Mouse (Mus musculus): ENCODE results near the gene Vmn2r18. TPM values are rescaled to one million over a fixed set of nuclear protein-coding genes. Genes with fewer than 3 reads are reported as not detected.
A peak's percentile ranks its signal among the peaks of the same experiment; 100 is the strongest.

Vmn2r18 gene
- not detected in 2 replicates for polyA plus RNA-seq (2012; rRNA removed)

DNA sequence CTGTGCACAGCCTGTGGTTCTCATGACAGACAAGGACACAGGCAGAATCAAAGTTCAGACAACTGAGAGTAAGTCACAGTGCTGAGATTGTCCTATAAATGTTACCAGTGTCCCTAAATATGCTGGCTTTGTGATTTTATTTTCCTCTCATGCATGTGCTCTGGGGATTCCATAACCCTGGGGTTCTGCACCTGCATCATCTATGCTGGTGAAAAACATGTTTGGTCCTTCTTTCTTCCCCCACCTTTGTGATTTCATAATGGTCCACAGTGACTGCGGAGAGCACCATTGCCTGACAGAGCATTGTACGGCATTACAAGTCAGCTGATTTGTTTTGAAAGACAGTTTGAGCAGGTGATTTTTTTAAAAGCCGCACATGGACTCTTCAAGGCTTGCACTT is at the start of gene Vmn2r18:
Vmn2r18 (minus strand) TSS at position 101 of the 400 bp plus-strand sequence.
- no peak within 1 kb of the TSS for H3K27ac ChIP-seq (ENCODE audit: insufficient read depth, low read depth, low read length)

DNA sequence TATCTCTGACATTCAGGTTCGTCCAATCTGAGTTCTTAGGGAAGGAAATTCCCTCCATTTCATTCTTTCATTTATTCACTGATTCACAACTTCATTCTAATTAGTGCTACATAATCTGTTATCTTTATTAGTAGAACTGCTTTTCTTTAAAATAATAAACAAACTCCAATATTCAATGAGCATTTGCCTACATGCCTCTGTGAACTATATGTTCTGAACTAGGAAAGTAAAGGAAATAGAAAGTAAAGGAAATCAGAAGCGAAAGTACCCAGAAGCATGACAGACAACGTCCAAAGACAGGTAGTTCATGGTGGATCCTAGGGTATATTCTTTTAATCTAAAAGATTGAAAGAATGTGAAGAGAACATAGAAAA is 45.6 kb upstream of the Vmn2r18 start:
- no peak overlapping the region for H3K4me3 ChIP-seq (ENCODE audit: insufficient read depth, low read depth, low read length)
- H3K36me3 ChIP-seq (ENCODE audit: control insufficient read depth, insufficient read depth, low read length): no peaks in the 10 kb centered on the region
- H3K27ac ChIP-seq (ENCODE audit: insufficient read depth, low read depth, low read length): no peak overlapping the region
- 69% methylated on average over 3 of the region's 3 CpGs for WGBS
- H3K4me1 ChIP-seq (ENCODE audit: control insufficient read depth, insufficient read depth, low read length): no peaks in the 10 kb centered on the region; the same call in 1 of the 2 replicates
- DNase-seq: no peak
- TF ChIP-seq CTCF (conservative IDR thresholded peaks at IDR 0.05; ENCODE audit: insufficient read depth, insufficient read length, low read depth, low read length) (no peak), POLR2A (IDR thresholded peaks at IDR 0.05; ENCODE audit: low read depth, low read length) (no peak)
- no peaks in the 10 kb centered on the region for H3K27me3 ChIP-seq (replicated peaks; ENCODE audit: control insufficient read depth, insufficient read depth, low read length)

More for the DNA sequence above, at the start of gene Vmn2r18:
- no peaks in the 10 kb centered on the region for H3K4me1 ChIP-seq (ENCODE audit: control insufficient read depth, insufficient read depth, low read length)
- 80% methylated on average over 3 of the region's 3 CpGs for whole genome bisulfite sequencing
- DNase-seq: no peak
- no peak for TF ChIP-seq POLR2A (IDR thresholded peaks at IDR 0.05; ENCODE audit: low read depth, low read length)
- no peak for TF ChIP-seq CTCF (conservative IDR thresholded peaks at IDR 0.05; ENCODE audit: insufficient read depth, insufficient read length, low read depth, low read length)
- H3K36me3 ChIP-seq (ENCODE audit: control insufficient read depth, insufficient read depth, low read length): no peaks in the 10 kb centered on the region
- no peaks in the 10 kb centered on the region for H3K27me3 ChIP-seq (replicated peaks; ENCODE audit: control insufficient read depth, insufficient read depth, low read length)
- no peak within 1 kb of the TSS for H3K4me3 ChIP-seq (ENCODE audit: insufficient read depth, low read depth, low read length)

DNA sequence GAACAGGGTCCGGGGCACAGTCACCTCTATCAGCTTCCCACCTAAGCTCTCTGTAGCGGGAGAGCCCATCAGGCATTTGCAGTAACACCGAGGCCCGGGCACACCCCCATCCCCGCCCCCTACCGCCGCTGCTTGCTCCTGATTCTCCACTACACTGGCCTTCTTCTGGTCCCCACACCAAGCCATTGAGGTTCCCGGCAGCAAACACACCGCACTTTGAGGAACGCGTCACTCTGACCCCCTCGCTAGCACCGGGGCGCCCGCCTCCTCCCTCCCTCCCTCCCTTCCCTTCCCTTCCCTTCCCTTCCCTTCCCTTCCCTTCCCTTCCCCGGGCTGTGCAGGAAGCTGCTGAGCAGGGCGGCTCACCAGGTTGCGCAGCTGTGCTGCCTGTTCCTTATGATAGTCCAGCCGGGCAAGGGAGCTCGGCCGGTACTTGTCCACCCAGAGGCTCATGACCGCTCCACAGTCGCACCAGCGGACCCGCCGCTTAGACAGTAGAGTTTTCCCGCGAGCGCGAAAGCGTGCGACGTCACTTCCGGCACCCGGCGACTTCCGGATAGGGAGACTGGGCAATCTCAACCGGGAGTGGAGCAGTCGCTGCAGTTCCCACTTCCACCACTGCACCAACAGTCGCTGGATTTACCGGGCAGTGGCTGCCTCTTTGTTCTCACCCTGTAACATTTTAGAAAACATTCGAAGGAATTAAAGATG is 45.0 kb upstream of the Vmn2r18 start, which contains the start of gene Rfc3:
Rfc3 (minus strand) TSS at position 543 of the 711 bp plus-strand sequence.
- under 1% methylated on average over 39 of the region's 42 CpGs for WGBS
- DNase-seq: peak; percentile 96
- H3K36me3 ChIP-seq (ENCODE audit: control insufficient read depth, insufficient read depth, low read length): no peaks in the 10 kb centered on the region
- H3K4me1 ChIP-seq (ENCODE audit: control insufficient read depth, insufficient read depth, low read length): no peaks in the 10 kb centered on the region; the same call in 1 of the 2 replicates
- H3K4me3 ChIP-seq (ENCODE audit: insufficient read depth, low read depth, low read length): peak within 1 kb of the TSS; percentile 78
- TF ChIP-seq POLR2A (IDR thresholded peaks at IDR 0.05; ENCODE audit: low read depth, low read length): no peak
- TF ChIP-seq CTCF (conservative IDR thresholded peaks at IDR 0.05; ENCODE audit: insufficient read depth, insufficient read length, low read depth, low read length): peak; percentile 77
- no peak within 1 kb of the TSS; the same call in 1 of the 2 replicates for H3K27ac ChIP-seq (ENCODE audit: insufficient read depth, low read depth, low read length)
- H3K27me3 ChIP-seq (replicated peaks; ENCODE audit: control insufficient read depth, insufficient read depth, low read length): no peaks in the 10 kb centered on the region

DNA sequence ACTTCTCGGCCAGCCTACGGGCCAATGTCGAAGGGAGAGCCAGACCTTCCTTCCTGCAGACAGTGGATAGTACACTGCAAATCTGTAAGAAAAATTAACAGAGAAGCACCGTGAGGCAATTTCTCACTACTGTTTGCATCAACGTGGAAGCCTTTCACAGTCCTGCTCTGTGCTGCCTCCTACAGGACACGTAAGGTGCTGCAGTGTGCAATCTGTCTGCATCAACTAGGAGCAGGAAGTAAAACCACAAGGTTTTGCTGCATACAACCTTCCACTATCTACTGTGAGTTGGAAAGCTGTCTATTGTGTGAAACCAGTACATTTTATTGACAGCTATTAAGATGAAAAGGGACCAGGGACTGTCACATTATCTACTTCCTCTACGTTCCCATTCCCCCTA is 39.0 kb upstream of the Vmn2r18 start:
- no peaks in the 10 kb centered on the region for H3K4me1 ChIP-seq (ENCODE audit: control insufficient read depth, insufficient read depth, low read length)
- no peaks in the 10 kb centered on the region for H3K27me3 ChIP-seq (replicated peaks; ENCODE audit: control insufficient read depth, insufficient read depth, low read length)
- TF ChIP-seq POLR2A (IDR thresholded peaks at IDR 0.05; ENCODE audit: low read depth, low read length): no peak
- peak; percentile 63 for TF ChIP-seq CTCF (conservative IDR thresholded peaks at IDR 0.05; ENCODE audit: insufficient read depth, insufficient read length, low read depth, low read length)
- WGBS: 94% methylated on average over 7 of the region's 7 CpGs
- no peak for DNase-seq
- H3K27ac ChIP-seq (ENCODE audit: insufficient read depth, low read depth, low read length): no peak overlapping the region
- no peaks in the 10 kb centered on the region; the same call in 1 of the 2 replicates for H3K36me3 ChIP-seq (ENCODE audit: control insufficient read depth, insufficient read depth, low read length)
- no peak overlapping the region for H3K4me3 ChIP-seq (ENCODE audit: insufficient read depth, low read depth, low read length)

DNA sequence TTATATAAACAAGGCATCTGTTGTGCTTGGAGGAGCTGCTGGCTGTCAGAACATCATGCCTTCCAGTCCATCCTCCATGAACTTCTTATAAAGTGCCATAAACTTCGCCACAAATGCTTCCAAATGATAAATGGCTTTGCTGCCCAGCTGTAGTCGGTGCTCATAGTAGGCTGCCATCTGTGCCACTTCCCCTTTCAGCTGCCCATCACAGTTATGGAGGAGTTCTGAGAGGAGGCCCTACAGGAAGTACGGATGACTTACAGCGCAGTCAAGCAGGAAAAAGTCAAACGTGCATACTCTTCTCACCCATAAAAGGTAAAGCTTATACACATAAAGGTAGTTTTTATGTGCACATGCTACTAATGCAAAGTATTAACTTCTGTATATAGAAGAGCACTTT is 37.0 kb upstream of the Vmn2r18 start:
- TF ChIP-seq POLR2A (IDR thresholded peaks at IDR 0.05; ENCODE audit: low read depth, low read length): no peak
- TF ChIP-seq CTCF (conservative IDR thresholded peaks at IDR 0.05; ENCODE audit: insufficient read depth, insufficient read length, low read depth, low read length): no peak
- 75% methylated on average over 5 of the region's 5 CpGs for WGBS
- Histone ChIP-seq H3K4me1 (ENCODE audit: control insufficient read depth, insufficient read depth, low read length) (no peaks in the 10 kb centered on the region), H3K4me3 (ENCODE audit: insufficient read depth, low read depth, low read length) (no peak overlapping the region), H3K36me3 (ENCODE audit: control insufficient read depth, insufficient read depth, low read length) (no peaks in the 10 kb centered on the region; the same call in 1 of the 2 replicates), H3K27me3 (replicated peaks; ENCODE audit: control insufficient read depth, insufficient read depth, low read length) (no peaks in the 10 kb centered on the region), H3K27ac (ENCODE audit: insufficient read depth, low read depth, low read length) (no peak overlapping the region)
- DNase-seq: no peak

DNA sequence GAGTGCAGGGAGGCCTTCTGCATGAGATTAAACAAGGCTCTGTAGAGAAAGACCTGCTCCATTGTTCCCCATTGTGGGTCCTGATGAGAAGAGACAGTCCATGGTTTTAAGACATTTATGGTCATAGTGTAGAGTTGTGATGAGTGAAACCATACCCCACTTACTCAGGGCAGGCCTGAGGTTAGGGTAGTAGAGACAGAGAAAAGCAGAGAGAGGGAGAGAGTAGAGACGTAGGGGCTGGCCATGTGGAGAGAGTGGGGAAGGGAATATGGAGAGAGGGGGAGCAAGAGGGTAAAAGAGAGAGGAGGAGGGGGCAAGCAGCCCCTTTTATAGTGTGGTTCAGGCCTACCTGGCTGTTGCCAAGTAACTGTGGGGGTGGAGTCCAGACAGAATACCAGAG is 36.3 kb upstream of the Vmn2r18 start:
- Histone ChIP-seq H3K4me1 (ENCODE audit: control insufficient read depth, insufficient read depth, low read length) (no peaks in the 10 kb centered on the region), H3K27me3 (replicated peaks; ENCODE audit: control insufficient read depth, insufficient read depth, low read length) (no peaks in the 10 kb centered on the region), H3K27ac (ENCODE audit: insufficient read depth, low read depth, low read length) (no peak overlapping the region), H3K4me3 (ENCODE audit: insufficient read depth, low read depth, low read length) (no peak overlapping the region), H3K36me3 (ENCODE audit: control insufficient read depth, insufficient read depth, low read length) (no peaks in the 10 kb centered on the region; the same call in 1 of the 2 replicates)
- 100% methylated on average over 1 of the region's 1 CpGs for WGBS
- TF ChIP-seq CTCF (conservative IDR thresholded peaks at IDR 0.05; ENCODE audit: insufficient read depth, insufficient read length, low read depth, low read length) (no peak), POLR2A (IDR thresholded peaks at IDR 0.05; ENCODE audit: low read depth, low read length) (no peak)
- no peak for DNase-seq

DNA sequence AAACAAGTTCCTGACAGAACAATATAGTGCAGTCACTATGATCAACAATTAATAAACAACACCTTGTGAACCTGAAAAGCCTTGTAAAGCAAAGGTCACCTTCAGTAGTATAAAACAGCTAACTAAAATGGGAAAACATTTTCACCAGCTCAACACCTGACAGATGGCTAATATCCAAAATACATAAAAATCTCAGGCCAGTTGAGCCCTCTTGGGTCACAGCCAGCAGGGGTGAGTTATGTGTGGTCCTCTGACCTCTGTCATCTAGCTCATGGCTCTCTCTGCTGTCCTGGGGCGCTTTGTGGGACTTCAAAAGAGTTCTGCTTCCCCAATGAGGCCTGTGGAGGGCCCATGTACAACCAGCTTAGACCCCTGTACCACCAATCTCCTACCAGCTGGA is 4.1 kb downstream of the Vmn2r18 start:
- 31% methylated on average over 1 of the region's 1 CpGs for WGBS
- DNase-seq: peak; percentile 1
- Histone ChIP-seq H3K4me3 (ENCODE audit: insufficient read depth, low read depth, low read length) (no peak overlapping the region), H3K4me1 (ENCODE audit: control insufficient read depth, insufficient read depth, low read length) (no peaks in the 10 kb centered on the region), H3K36me3 (ENCODE audit: control insufficient read depth, insufficient read depth, low read length) (no peaks in the 10 kb centered on the region), H3K27ac (ENCODE audit: insufficient read depth, low read depth, low read length) (no peak overlapping the region), H3K27me3 (replicated peaks; ENCODE audit: control insufficient read depth, insufficient read depth, low read length) (no peaks in the 10 kb centered on the region)
- no peak for TF ChIP-seq CTCF (conservative IDR thresholded peaks at IDR 0.05; ENCODE audit: insufficient read depth, insufficient read length, low read depth, low read length)
- no peak for TF ChIP-seq POLR2A (IDR thresholded peaks at IDR 0.05; ENCODE audit: low read depth, low read length)

Other genes starting within 250 kb of the Vmn2r18 start
- not detected in 2 replicates for gene Gm42906, start 177.9 kb downstream of the Vmn2r18 start, polyA plus RNA-seq (2012; rRNA removed)
- gene Rfc3, start 45.2 kb upstream of the Vmn2r18 start, polyA plus RNA-seq (2012; rRNA removed): 5.5 and 6.1 TPM in 2 replicates